In genomic region chr10:81417227-81418215, GRCm38 (mm10) we compare ENCODE assay signal across 9 mouse cellular contexts. TPM values are rescaled to one million over a fixed set of nuclear protein-coding genes. Genes with fewer than 3 reads are reported as not detected.
DNase-seq lines count a peak whose midpoint lies in the region; ATAC-seq lines count a peak whose summit lies in the region.
"Had no signal": no experiment of that assay in that cellular context is flagged by ENCODE, and none has a peak within 500 bp of the region (broad histone marks: within the 10 kb centered on the region; RNA-seq: fewer than 3 reads in every experiment).

No protein-coding gene starts in this region.

- WGBS in embryonic facial prominence, embryonic 11.5 days: 38% methylated on average over 12 of the region's 12 CpGs
- WGBS in hindbrain, embryonic 10.5 days: 37% methylated on average over 12 of the region's 12 CpGs
- WGBS in liver, embryonic 15.5 days (ENCODE audit: insufficient replicate concordance): 46% methylated on average over 12 of the region's 12 CpGs

- H3K27ac ChIP-seq in embryonic facial prominence, embryonic 11.5 days (replicated peaks; ENCODE audit: low read depth, low read length): peak overlapping the region; percentile 32; the same call in 1 of the 2 replicates
- peak overlapping the region; percentile 88 for H3K27ac ChIP-seq in hindbrain, embryonic 10.5 days
- H3K27ac ChIP-seq in liver, embryonic 15.5 days (replicated peaks): no peak overlapping the region

- H3K4me3 ChIP-seq in embryonic facial prominence, embryonic 11.5 days (ENCODE audit: low read depth, low read length): peak overlapping the region; percentile 30
- H3K4me3 ChIP-seq in hindbrain, embryonic 10.5 days: peak overlapping the region; percentile 50
- H3K4me3 ChIP-seq in liver, embryonic 15.5 days (replicated peaks): peak overlapping the region; percentile 42

- peak overlapping the region; percentile 75 for H3K4me2 ChIP-seq in embryonic facial prominence, embryonic 11.5 days (ENCODE audit: low read depth, low read length)
- peak overlapping the region; percentile 68 for H3K4me2 ChIP-seq in liver, embryonic 15.5 days

- peak overlapping the region; percentile 64 for H3K9ac ChIP-seq in embryonic facial prominence, embryonic 11.5 days (replicated peaks; ENCODE audit: low read length)
- no peak overlapping the region for H3K9ac ChIP-seq in liver, embryonic 15.5 days

- DNase-seq in kidney, adult 18-20 months: peak; percentile 14
- DNase-seq in kidney, adult 8-10 months: no peak
- no peak for DNase-seq in embryonic facial prominence, embryonic 11.5 days (ENCODE audit: low spot score)
- DNase-seq in hindbrain, embryonic 10.5 days (ENCODE audit: low spot score): no peak
- DNase-seq in layer of hippocampus, adult 8-10 months (ENCODE audit: low spot score in 2 of 2): no peak
- no peak for DNase-seq in urinary bladder, postnatal 36 days (ENCODE audit: low spot score in 2 of 2)
- DNase-seq in layer of hippocampus, adult 11-12 months (ENCODE audit: low spot score): no peak

- H3K9me3 ChIP-seq in embryonic facial prominence, embryonic 11.5 days (replicated peaks; ENCODE audit: control insufficient read depth, low read length): no peaks in the 10 kb centered on the region
- H3K9me3 ChIP-seq in hindbrain, embryonic 10.5 days: no peaks in the 10 kb centered on the region
- H3K9me3 ChIP-seq in liver, embryonic 15.5 days (replicated peaks): no peaks in the 10 kb centered on the region

- ATAC-seq in embryonic facial prominence, embryonic 11.5 days (replicated peaks; ENCODE audit: insufficient number of reproducible peaks, low FRiP score, low TSS enrichment, low read depth): no peak
- no peak for ATAC-seq in liver, embryonic 15.5 days (ENCODE audit: insufficient read depth)

- peaks cover 7% of the 10 kb centered on the region for H3K4me1 ChIP-seq in embryonic facial prominence, embryonic 11.5 days (ENCODE audit: control insufficient read depth, insufficient read depth, low read length)
- peaks cover 80% of the 10 kb centered on the region for H3K4me1 ChIP-seq in hindbrain, embryonic 10.5 days (replicated peaks)
- peaks cover 61% of the 10 kb centered on the region for H3K4me1 ChIP-seq in liver, embryonic 15.5 days (replicated peaks)

- H3K36me3 ChIP-seq in embryonic facial prominence, embryonic 11.5 days (replicated peaks; ENCODE audit: control insufficient read depth, insufficient read depth, low read depth, low read length): no peaks in the 10 kb centered on the region
- peaks cover 6% of the 10 kb centered on the region; the same call in 1 of the 2 replicates for H3K36me3 ChIP-seq in hindbrain, embryonic 10.5 days
- H3K36me3 ChIP-seq in liver, embryonic 15.5 days (replicated peaks): no peaks in the 10 kb centered on the region

- no peaks in the 10 kb centered on the region for H3K27me3 ChIP-seq in embryonic facial prominence, embryonic 11.5 days (ENCODE audit: control insufficient read depth, insufficient read depth, low read length)
- peaks cover 61% of the 10 kb centered on the region for H3K27me3 ChIP-seq in hindbrain, embryonic 10.5 days (ENCODE audit: insufficient read depth, poor library complexity, severe bottlenecking)
- H3K27me3 ChIP-seq in liver, embryonic 15.5 days: peaks cover 25% of the 10 kb centered on the region

RNA-seq across cellular contexts. Expression of gene Smim24, which starts 24.7 kb away (rescaled TPM):
- 3.4 and 4.1 TPM in 2 replicates for polyA plus RNA-seq in embryonic facial prominence, embryonic 11.5 days (2014; fragmentation: Nextera tagmentation; extraction: Ambion mirVana)
- 2.7 and 3.0 TPM in 2 replicates for polyA plus RNA-seq in hindbrain, embryonic 10.5 days (2016; fragmentation: Nextera tagmentation; extraction: Ambion mirVana)
- polyA plus RNA-seq in liver, embryonic 15.5 days (2015; fragmentation: Nextera tagmentation; extraction: Ambion mirVana): 1.9 and 2.3 TPM in 2 replicates
- total RNA-seq in layer of hippocampus, adult 8-10 months (2022): 1 to 10 TPM; 1.3 to 1.7 (median 1.4) TPM

RNA-seq across cellular contexts. Expression of gene Gm48552, which starts 28.7 kb away (rescaled TPM):
- polyA plus RNA-seq in embryonic facial prominence, embryonic 11.5 days (2014; fragmentation: Nextera tagmentation; extraction: Ambion mirVana): 0.63 TPM in 1 of 2 replicates, not detected in the other
- polyA plus RNA-seq in hindbrain, embryonic 10.5 days (2016; fragmentation: Nextera tagmentation; extraction: Ambion mirVana): 1.0 and 2.5 TPM in 2 replicates
- 0.56 TPM in 1 of 2 replicates, not detected in the other for polyA plus RNA-seq in liver, embryonic 15.5 days (2015; fragmentation: Nextera tagmentation; extraction: Ambion mirVana)
- total RNA-seq in layer of hippocampus, adult 8-10 months (2022): 1 to 10 TPM; 2.9 to 9.7 (median 4.2) TPM
- polyA plus RNA-seq: testis, adult 2 months had no signal

RNA-seq across cellular contexts. Expression of gene Gm48551, which starts 33.3 kb away (rescaled TPM):
- 2.5 and 4.1 TPM in 2 replicates for polyA plus RNA-seq in embryonic facial prominence, embryonic 11.5 days (2014; fragmentation: Nextera tagmentation; extraction: Ambion mirVana)
- 4.0 and 4.8 TPM in 2 replicates for polyA plus RNA-seq in hindbrain, embryonic 10.5 days (2016; fragmentation: Nextera tagmentation; extraction: Ambion mirVana)
- polyA plus RNA-seq in liver, embryonic 15.5 days (2015; fragmentation: Nextera tagmentation; extraction: Ambion mirVana): 0.75 and 0.88 TPM in 2 replicates
- total RNA-seq in layer of hippocampus, adult 8-10 months (2022): 1 to 10 TPM; 2.7 to 5.5 (median 4.5) TPM

RNA-seq across cellular contexts. Expression of gene Dohh, which starts 33.3 kb away (rescaled TPM):
- 45.0 and 52.5 TPM in 2 replicates for polyA plus RNA-seq in embryonic facial prominence, embryonic 11.5 days (2014; fragmentation: Nextera tagmentation; extraction: Ambion mirVana)
- 95.8 and 98.2 TPM in 2 replicates for polyA plus RNA-seq in hindbrain, embryonic 10.5 days (2016; fragmentation: Nextera tagmentation; extraction: Ambion mirVana)
- polyA plus RNA-seq in liver, embryonic 15.5 days (2015; fragmentation: Nextera tagmentation; extraction: Ambion mirVana): 50.9 and 56.2 TPM in 2 replicates
- 10 to 100 TPM; 64.3 to 78.5 (median 72.6) TPM for total RNA-seq in layer of hippocampus, adult 8-10 months (2022)

RNA-seq across cellular contexts. Expression of gene Nfic, which starts 37.9 kb away (rescaled TPM):
- polyA plus RNA-seq in embryonic facial prominence, embryonic 11.5 days (2014; fragmentation: Nextera tagmentation; extraction: Ambion mirVana): 13.1 and 16.1 TPM in 2 replicates
- polyA plus RNA-seq in hindbrain, embryonic 10.5 days (2016; fragmentation: Nextera tagmentation; extraction: Ambion mirVana): 10.5 and 16.0 TPM in 2 replicates
- polyA plus RNA-seq in liver, embryonic 15.5 days (2015; fragmentation: Nextera tagmentation; extraction: Ambion mirVana): 9.5 and 11.5 TPM in 2 replicates
- 10 to 100 TPM; 52.8 to 61.6 (median 58.7) TPM for total RNA-seq in layer of hippocampus, adult 8-10 months (2022)
